Mouse (Mus musculus) brain, embryonic 14.5 days (tissue): Measurements from ENCODE around the gene Snap47. TPM values are rescaled to one million over a fixed set of nuclear protein-coding genes. Genes with fewer than 3 reads are reported as not detected.

Experiments
- DNase-seq: peaks from one replicate; pipeline ENCODE4 v3.0.0-alpha.2; 2011; ENCODE audit warnings: low read depth
- CTCF ChIP-seq: fragments of 200-500 bp; IDR thresholded peaks from 2 replicates; pipeline ENCODE4 v1.5.1; 2012; ENCODE audit warnings: inconsistent platforms, mild to moderate bottlenecking, moderate library complexity, borderline replicate concordance; ENCODE audit not compliant: insufficient read depth, insufficient read length; ENCODE audit errors: extremely low read depth
- POLR2A ChIP-seq: fragments of 200-500 bp; IDR thresholded peaks from 2 replicates; pipeline ENCODE4 v1.6.1; 2012; ENCODE audit warnings: mild to moderate bottlenecking, inconsistent platforms, borderline replicate concordance; ENCODE audit not compliant: poor library complexity, insufficient read depth, insufficient read length, severe bottlenecking; ENCODE audit errors: extremely low read depth
- polyA plus RNA-seq: library from polyadenylated mRNA; depleted of rRNA; stranded (reverse); fragments of >200 nt; gene quantifications from 2 replicates; pipeline ENCODE4 v1.2.3, GENCODE M21; 2012

The Snap47 gene
- polyA plus RNA-seq, 1 experiment = 341 TPM

DNA sequence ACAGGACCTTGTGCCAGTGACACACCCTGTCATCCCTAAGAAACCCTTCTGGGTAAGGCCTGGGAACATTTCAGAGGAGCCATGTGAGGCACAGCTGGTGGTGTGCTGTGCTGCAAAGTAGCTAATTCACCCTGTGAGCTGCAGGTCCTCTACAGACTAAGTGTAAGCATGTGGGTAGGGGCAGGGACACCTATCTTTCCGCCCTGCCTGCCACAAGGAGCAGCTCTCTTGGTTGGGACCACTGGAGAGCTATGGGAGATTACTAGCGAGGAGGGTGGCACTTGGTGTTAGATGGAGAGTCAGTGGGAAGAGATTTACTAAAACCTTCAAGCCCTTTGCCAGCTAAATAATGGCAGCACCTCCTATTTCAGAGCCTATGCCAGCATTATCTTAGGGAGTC is 5.9 kb upstream of the Snap47 start:
- no peak for TF ChIP-seq POLR2A
- no peak for TF ChIP-seq CTCF
- no peak for DNase-seq

DNA sequence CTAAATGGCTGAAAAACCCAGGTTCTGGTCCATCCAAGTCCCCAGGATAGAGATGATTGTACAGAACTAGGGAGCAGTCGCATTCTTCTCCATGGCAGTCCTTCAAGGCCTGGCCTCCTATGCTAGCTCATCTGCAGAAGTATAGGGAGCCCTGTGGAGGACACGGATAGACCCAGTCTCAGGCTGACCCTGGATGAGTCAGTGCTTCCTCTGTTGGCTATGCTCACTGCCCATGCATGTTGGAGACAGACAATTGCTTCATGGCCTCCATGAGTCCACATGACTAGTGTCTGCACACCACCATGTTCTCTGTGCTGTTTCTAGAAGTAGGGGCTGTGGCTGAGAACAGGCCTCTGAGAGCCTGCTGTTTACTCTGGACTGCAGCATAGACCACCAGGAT is 5.4 kb upstream of the Snap47 start:
- no peak for DNase-seq
- TF ChIP-seq POLR2A (no peak), CTCF (no peak)

DNA sequence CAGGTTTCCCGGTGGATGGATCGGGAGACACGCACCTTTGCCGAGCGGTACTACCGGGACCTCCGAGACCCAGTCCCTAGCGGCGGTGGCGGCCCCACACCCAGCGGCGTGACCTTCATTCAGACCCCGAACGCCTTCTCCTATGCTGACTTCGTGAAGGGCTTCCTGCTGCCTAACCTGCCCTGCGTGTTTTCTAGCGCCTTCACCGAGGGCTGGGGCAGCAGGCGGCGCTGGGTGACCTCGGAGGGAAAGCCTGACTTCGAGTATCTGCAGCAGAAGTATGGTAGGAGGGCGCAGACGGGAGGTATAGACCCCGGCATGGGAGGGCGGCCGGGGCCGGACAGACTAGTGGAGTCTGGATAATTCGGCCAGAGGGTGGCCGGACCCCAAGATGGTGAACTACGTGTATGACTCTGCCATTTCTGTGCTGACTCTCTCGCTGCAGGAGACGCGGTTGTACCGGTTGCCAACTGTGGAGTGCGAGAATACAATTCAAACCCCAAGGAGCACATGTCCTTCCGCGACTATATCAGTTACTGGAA is 685 bp downstream of the Snap47 start:
- TF ChIP-seq CTCF (no peak), POLR2A (no peak)
- no peak for DNase-seq

DNA sequence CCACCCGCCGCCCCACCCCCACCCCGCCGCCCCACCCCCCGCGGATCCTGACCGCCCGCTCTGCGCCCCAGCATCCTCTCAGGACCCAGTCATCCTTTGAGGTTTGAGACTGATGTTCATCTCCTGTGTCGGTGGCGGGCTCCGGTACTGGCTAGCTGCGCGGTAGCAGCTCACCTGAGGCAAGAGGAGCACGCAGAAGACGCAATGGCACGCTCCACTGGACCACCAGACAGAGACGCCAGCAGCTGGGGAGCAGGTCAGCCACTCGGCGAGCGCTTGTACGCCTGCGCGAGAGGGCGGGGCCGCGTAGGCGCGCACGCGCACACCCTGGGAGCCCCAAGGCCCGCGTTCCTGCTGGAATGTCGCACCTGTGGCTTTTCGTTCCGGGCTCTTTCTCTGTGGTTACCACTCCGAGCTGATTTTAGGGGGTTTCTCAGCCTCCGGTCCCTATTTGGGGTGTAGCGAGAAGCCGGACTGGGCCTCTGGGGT is 1.2 kb downstream of the Snap47 start, which contains the start of gene Jmjd4:
Jmjd4 (plus strand) TSS at position 305 of the 489 bp plus-strand sequence.
- DNase-seq = peak; percentile 96
- TF ChIP-seq POLR2A = peak; percentile 74
- no peak for TF ChIP-seq CTCF

DNA sequence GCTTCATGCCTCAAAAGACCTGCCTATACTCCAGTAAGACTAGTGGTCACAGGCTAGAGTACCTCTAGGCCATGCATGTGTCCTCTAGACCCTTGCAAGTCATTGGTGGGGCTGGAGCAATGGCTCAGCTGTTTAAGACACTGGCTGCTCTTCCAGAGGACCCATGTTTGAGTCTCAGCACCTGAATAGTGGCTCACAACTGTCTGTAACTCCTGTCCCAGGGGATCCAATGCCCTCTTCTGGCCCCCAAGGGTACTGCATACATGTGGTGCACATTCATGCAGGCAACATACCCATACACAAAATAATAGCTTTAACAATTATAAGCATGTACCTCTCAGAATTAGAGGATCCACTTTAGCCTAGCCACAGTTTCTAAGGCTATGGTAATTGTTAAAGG is 7.9 kb downstream of the Snap47 start:
- DNase-seq = no peak
- TF ChIP-seq CTCF (peak; percentile 5; the same call in 1 of the 2 replicates), POLR2A (no peak)

DNA sequence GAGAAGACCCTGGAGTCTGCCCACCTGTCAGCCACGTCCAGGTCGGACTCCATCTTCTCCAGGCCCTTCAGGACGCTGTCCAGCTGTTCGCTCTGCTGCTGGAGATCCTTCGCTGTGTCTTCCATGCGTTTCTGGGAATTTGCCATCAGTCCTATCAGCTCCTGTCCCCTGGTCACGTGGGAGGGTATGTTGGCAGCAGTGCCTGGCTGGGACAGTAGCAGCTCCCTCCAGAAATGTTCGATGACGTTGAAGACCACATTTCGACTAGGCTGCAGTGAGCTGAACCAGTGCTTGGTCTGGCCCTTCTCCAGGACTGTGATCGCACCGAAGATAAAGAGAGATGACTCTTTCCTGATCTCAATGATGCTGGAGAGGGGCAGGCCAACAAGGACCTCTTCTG is 13.0 kb downstream of the Snap47 start:
- no peak for DNase-seq
- TF ChIP-seq CTCF (no peak), POLR2A (no peak)

DNA sequence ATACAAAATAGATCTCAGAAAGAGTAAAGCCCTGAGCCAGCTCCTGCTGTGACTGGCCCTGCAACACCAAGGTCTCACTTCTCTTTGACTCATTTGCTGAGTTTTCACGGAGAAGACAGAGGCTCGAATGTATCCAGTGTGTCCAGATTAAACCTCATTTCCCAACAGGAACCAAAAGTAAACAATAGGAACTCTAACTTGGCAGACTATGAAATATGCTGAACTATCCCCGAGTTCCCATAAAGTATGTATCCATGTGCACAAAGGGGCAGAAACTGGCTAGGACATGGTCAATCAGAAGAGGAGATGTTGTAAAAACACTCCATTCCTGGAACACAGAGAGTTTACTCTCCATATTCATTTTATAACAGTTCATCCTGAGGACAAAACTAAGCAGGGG is 18.7 kb downstream of the Snap47 start:
- no peak for TF ChIP-seq CTCF
- no peak for TF ChIP-seq POLR2A
- DNase-seq = no peak

DNA sequence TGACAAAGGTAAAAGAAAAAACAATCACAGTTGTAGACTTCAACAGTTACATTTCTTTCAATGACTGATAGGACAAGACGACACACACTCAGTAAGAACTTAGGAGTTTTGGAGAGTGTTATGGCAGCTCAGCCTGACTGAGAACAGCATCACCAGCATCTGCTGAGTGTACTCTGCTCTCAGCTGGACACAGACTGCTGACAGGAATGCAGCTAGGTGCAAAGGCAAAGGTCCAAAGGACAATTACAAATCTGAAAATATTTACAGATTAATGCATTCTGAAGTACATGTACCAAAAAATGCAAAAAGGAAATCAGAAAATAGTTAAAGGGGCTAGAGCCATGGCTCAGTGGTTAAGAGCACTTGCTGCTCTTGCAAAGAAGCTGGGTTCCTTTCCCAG is 21.0 kb downstream of the Snap47 start:
- DNase-seq = no peak
- TF ChIP-seq CTCF (no peak), POLR2A (no peak)

DNA sequence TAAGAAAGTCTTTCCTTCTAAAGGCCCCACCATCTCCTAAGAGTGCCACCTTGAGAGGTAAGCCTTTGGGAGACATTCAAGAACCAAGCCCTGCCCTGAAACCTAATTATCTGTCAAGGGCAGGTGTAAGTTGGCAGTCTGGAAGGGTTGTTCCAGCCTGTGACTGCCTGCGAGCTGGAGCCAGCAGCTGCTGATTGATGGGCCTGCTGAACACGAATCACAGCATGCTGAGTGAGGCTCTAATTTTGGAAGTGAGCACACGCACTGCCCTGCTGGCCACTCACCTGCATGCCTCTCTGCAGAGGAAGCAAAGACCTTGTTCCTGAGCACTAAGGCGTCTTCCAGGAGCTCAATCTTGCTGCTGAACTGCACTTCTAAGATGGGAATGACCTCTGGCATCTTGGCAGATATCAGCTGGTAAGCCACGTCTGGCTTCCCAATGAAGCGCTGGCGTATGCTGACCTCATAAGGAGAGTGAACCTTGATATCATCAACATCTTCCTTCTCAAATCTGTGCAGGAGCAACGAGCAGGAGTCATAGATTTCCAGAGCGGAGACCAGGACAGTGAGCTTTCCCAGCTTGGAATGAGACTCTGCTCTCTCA is 22.8 kb downstream of the Snap47 start:
- no peak for TF ChIP-seq CTCF
- no peak for TF ChIP-seq POLR2A
- DNase-seq = no peak

DNA sequence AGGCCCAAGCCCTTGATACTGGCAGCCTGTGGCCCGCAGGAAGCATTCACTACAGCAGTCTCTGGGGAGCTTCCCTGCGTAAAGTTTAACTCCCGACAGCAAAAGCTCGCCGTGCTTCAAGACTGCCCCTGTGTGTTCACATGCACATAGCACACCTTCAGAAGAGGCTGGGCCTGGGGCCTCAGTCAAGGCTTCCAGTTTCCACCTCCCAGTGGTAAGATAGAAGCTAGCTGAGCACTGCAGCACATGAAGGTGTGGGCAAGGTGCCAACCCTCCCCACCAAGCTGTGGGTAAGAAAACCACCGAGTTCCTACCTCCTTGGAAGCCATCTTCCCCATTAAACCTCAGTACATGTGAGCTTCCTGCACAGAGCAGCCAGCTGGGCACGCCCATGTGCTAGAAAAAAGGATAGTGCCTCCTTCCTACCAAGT is 25.3 kb downstream of the Snap47 start:
- TF ChIP-seq CTCF (peak; percentile 44; the same call in 1 of the 2 replicates), POLR2A (no peak)

DNA sequence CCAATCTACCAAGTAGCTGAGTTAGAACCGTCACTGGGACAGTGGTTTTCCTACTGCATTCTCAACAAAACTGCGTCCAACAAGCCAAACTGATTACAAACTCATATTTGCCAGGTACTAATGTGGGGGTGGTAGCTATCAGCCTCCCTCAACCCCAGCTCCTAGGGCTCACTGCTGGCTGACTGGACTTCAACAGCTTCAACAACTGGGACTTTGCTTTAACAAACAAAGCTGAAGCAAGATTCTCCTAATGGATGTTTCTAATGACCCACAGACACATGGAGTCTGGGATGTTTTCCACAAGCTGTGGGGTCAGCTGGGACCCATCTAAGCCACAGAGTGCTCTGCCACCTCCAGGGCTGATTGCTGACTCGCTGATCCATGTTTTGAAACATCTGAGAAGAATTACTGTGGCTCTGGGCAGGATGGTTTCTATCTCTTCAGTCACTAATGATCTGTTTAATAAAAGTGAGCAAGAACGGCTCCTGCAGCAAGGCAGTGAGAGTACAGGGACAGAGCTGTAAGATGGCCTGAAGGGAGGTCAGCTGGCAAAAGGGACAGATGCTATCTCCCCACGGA is 27.9 kb downstream of the Snap47 start:
- TF ChIP-seq CTCF = no peak
- TF ChIP-seq POLR2A = no peak

More for the DNA sequence above, 25.3 kb downstream of the Snap47 start:
- DNase-seq = peak; percentile 28

DNA sequence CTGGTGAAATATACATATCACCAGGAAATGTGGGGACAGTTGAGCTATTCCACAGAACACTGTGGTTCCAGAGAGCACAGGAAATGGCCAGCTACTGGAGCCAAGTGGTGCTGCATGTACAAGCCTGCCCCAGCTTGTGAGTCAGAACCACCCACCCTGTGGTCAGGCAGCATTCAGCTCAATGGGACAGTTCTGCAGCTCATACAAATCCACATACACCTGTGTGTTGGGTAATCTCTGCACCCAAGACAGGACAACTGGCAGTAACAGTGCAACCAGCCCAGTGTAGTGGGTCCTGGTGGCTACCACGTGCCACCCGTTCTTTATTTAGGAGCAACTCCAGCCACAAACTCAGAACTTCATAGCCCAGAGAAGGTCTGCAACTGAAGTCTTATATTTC is 29.0 kb downstream of the Snap47 start:
- no peak for DNase-seq
- TF ChIP-seq CTCF = no peak
- no peak for TF ChIP-seq POLR2A

More for the DNA sequence above, 27.9 kb downstream of the Snap47 start:
- no peak for DNase-seq

DNA sequence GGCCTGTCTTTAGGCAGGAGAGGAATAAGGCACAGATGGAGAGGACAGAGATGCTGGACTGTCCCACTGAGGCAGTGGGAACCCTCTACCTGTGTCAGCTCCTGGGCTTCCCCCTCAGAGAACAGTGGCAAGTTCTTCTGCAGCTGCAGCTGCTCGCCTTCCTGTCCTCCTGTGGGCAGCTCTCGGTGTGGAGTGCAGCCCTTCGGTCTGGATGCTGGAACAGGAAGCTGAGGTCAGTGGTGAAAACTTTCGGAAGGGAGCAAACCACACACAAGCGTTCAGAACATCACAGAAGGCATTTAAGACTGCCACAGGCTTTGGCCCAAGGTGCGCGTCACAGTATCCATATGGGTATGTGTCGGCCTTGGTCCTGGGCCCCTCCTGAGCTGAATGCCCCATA is 29.6 kb downstream of the Snap47 start:
- no peak for DNase-seq
- TF ChIP-seq CTCF (no peak), POLR2A (no peak)
